Mouse (Mus musculus) midbrain, embryonic 11.5 days (tissue): ENCODE data around the gene Vps18. TPM values are rescaled to one million over a fixed set of nuclear protein-coding genes. Genes with fewer than 3 reads are reported as not detected.

Source experiments
- ATAC-seq: fragments of 200-750 bp; cut with Nextera tagmentation; 2 replicates; pipeline ENCODE4 v1.8.0; 2017; ENCODE audit warnings: moderate TSS enrichment, moderate library complexity; ENCODE audit not compliant: low FRiP score
- DNase-seq: peaks from one replicate; pipeline ENCODE4 v3.0.0; 2015; ENCODE audit warnings: low spot score; ENCODE audit errors: missing footprints
- H3K27ac ChIP-seq: fragments of 300-500 bp; sonication (generic); 2 replicates; pipeline ENCODE4 v1.5.1; 2014; ENCODE audit warnings: low read depth, low read length
- H3K27me3 ChIP-seq: fragments of 300-500 bp; sonication (generic); 2 replicates; pipeline ENCODE4 v1.6.1; 2014; ENCODE audit warnings: mild to moderate bottlenecking, low read length, moderate library complexity, mixed read lengths; ENCODE audit not compliant: control insufficient read depth, insufficient read depth
- H3K36me3 ChIP-seq: fragments of 300-500 bp; sonication (generic); 2 replicates; pipeline ENCODE4 v1.6.1; 2014; ENCODE audit warnings: mild to moderate bottlenecking, low read length, moderate library complexity, mixed read lengths; ENCODE audit not compliant: control insufficient read depth, insufficient read depth
- H3K4me1 ChIP-seq: fragments of 300-500 bp; sonication (generic); 2 replicates; pipeline ENCODE4 v1.6.1; 2014; ENCODE audit warnings: low read length; ENCODE audit not compliant: control insufficient read depth, insufficient read depth
- H3K4me2 ChIP-seq: fragments of 300-500 bp; sonication (generic); 2 replicates; pipeline ENCODE4 v1.6.1; 2014; ENCODE audit warnings: mild to moderate bottlenecking, moderate library complexity
- H3K4me3 ChIP-seq: fragments of 300-500 bp; sonication (generic); 2 replicates; pipeline ENCODE4 v1.5.1; 2014; ENCODE audit warnings: low read depth, low read length
- H3K9ac ChIP-seq: fragments of 300-500 bp; sonication (generic); 2 replicates; pipeline ENCODE4 v1.6.1; 2014; ENCODE audit warnings: low read length
- H3K9me3 ChIP-seq: fragments of 300-500 bp; sonication (generic); 2 replicates; pipeline ENCODE4 v1.6.1; 2016; ENCODE audit warnings: low read length; ENCODE audit not compliant: control insufficient read depth
- WGBS: fragments of 180-500 bp; shearing (Covaris S2); extraction: QIAGEN DNeasy Blood & Tissue Kit; methylation state at CpG from one replicate; pipeline ENCODE4 v1.1.7; 2014; 5-methylcytosine and 5-hydroxymethylcytosine counted together
- polyA plus RNA-seq: library from polyadenylated mRNA; unstranded; fragments of >200 nt; fragmentation: Nextera tagmentation; extraction: Ambion mirVana; gene quantifications from 2 replicates; pipeline ENCODE4 v1.2.1, GENCODE M21; 2014

Gene Vps18
- 9.8 and 10.0 TPM in 2 replicates for polyA plus RNA-seq

- no peaks in the 10 kb centered on the region for H3K9me3 ChIP-seq
- peak within 1 kb of the TSS; percentile 78 for H3K9ac ChIP-seq
- peaks cover 1% of the 10 kb centered on the region; the same call in 1 of the 2 replicates for H3K36me3 ChIP-seq
- H3K27ac ChIP-seq = no peak within 1 kb of the TSS; the same call in 1 of the 2 replicates
- no peaks in the 10 kb centered on the region for H3K27me3 ChIP-seq
- peak within 1 kb of the TSS; percentile 58 for H3K4me2 ChIP-seq
- DNase-seq (peak; percentile 100), ATAC-seq (peak; percentile 94)
- H3K4me3 ChIP-seq = peak within 1 kb of the TSS; percentile 74
- peaks cover 8% of the 10 kb centered on the region; the same call in 1 of the 2 replicates for H3K4me1 ChIP-seq
- WGBS = under 1% methylated on average over 31 of the region's 31 CpGs
Observed at GRCm38 (mm10) chr2:119288270-119288882, at the start of gene Vps18. Vps18 (plus strand) TSS chr2:119288740.

- Histone ChIP-seq H3K36me3 (no peaks in the 10 kb centered on the region), H3K4me2 (no peak overlapping the region), H3K4me1 (peaks cover 9% of the 10 kb centered on the region), H3K9me3 (no peaks in the 10 kb centered on the region), H3K9ac (no peak overlapping the region), H3K27me3 (peaks cover 36% of the 10 kb centered on the region), H3K27ac (no peak overlapping the region), H3K4me3 (no peak overlapping the region)
- DNase-seq (no peak), ATAC-seq (no peak)
- WGBS = 70% methylated on average over 4 of the region's 4 CpGs
Observed at GRCm38 (mm10) chr2:119240075-119240818, 48.3 kb upstream of the Vps18 start.

- H3K27me3 ChIP-seq = peaks cover 33% of the 10 kb centered on the region
- WGBS = 90% methylated on average over 4 of the region's 4 CpGs
Observed at GRCm38 (mm10) chr2:119240819-119241186, 47.7 kb upstream of the Vps18 start.

GRCm38 (mm10) chr2:119242548-119242947 is 46.0 kb upstream of the Vps18 start:
- no peak overlapping the region for H3K9ac ChIP-seq
- DNase-seq (peak; percentile 59), ATAC-seq (no peak)
- no peak overlapping the region for H3K4me2 ChIP-seq
- H3K4me1 ChIP-seq = peaks cover 3% of the 10 kb centered on the region; the same call in 1 of the 2 replicates
- no peaks in the 10 kb centered on the region for H3K9me3 ChIP-seq
- 85% methylated on average over 9 of the region's 9 CpGs for WGBS
- no peak overlapping the region for H3K4me3 ChIP-seq
- H3K36me3 ChIP-seq = no peaks in the 10 kb centered on the region
- H3K27ac ChIP-seq = no peak overlapping the region
- H3K27me3 ChIP-seq = peaks cover 15% of the 10 kb centered on the region

More at GRCm38 (mm10) chr2:119240819-119241186, 47.7 kb upstream of the Vps18 start:
- no peaks in the 10 kb centered on the region for H3K9me3 ChIP-seq
- peaks cover 9% of the 10 kb centered on the region for H3K4me1 ChIP-seq
- H3K4me2 ChIP-seq = no peak overlapping the region
- no peak overlapping the region for H3K27ac ChIP-seq
- no peak overlapping the region for H3K4me3 ChIP-seq
- ATAC-seq (no peak), DNase-seq (no peak)
- H3K36me3 ChIP-seq = no peaks in the 10 kb centered on the region
- no peak overlapping the region for H3K9ac ChIP-seq

GRCm38 (mm10) chr2:119245246-119245645 is 43.3 kb upstream of the Vps18 start:
- H3K36me3 ChIP-seq = no peaks in the 10 kb centered on the region
- H3K9me3 ChIP-seq = no peaks in the 10 kb centered on the region
- H3K9ac ChIP-seq = no peak overlapping the region
- no peak overlapping the region for H3K27ac ChIP-seq
- 91% methylated on average over 7 of the region's 7 CpGs for WGBS
- no peaks in the 10 kb centered on the region; the same call in 1 of the 2 replicates for H3K27me3 ChIP-seq
- H3K4me2 ChIP-seq = no peak overlapping the region
- H3K4me1 ChIP-seq = no peaks in the 10 kb centered on the region
- H3K4me3 ChIP-seq = no peak overlapping the region
- DNase-seq (peak; percentile 59), ATAC-seq (no peak)

- ATAC-seq (no peak), DNase-seq (peak; percentile 56)
- H3K9ac ChIP-seq = no peak overlapping the region
- 83% methylated on average over 9 of the region's 9 CpGs for WGBS
- no peaks in the 10 kb centered on the region for H3K27me3 ChIP-seq
- H3K27ac ChIP-seq = no peak overlapping the region
- H3K9me3 ChIP-seq = no peaks in the 10 kb centered on the region
- no peaks in the 10 kb centered on the region for H3K4me1 ChIP-seq
- H3K36me3 ChIP-seq = no peaks in the 10 kb centered on the region
- no peak overlapping the region for H3K4me2 ChIP-seq
- no peak overlapping the region for H3K4me3 ChIP-seq
Observed at GRCm38 (mm10) chr2:119247904-119248303, 40.6 kb upstream of the Vps18 start.

GRCm38 (mm10) chr2:119249592-119250061 is 38.9 kb upstream of the Vps18 start:
- H3K4me1 ChIP-seq = no peaks in the 10 kb centered on the region
- WGBS = 81% methylated on average over 4 of the region's 4 CpGs
- H3K4me3 ChIP-seq = no peak overlapping the region
- H3K27ac ChIP-seq = no peak overlapping the region
- H3K27me3 ChIP-seq = no peaks in the 10 kb centered on the region
- no peak overlapping the region for H3K9ac ChIP-seq
- H3K36me3 ChIP-seq = no peaks in the 10 kb centered on the region
- DNase-seq (peak; percentile 77), ATAC-seq (0 out of 2 replicates have a peak, but pooled peaks have one; percentile 24)
- H3K4me2 ChIP-seq = no peak overlapping the region
- no peaks in the 10 kb centered on the region for H3K9me3 ChIP-seq

GRCm38 (mm10) chr2:119250377-119250776 is 38.2 kb upstream of the Vps18 start:
- DNase-seq (peak; percentile 74), ATAC-seq (no peak)
- Histone ChIP-seq H3K36me3 (no peaks in the 10 kb centered on the region), H3K27ac (no peak overlapping the region), H3K4me2 (no peak overlapping the region), H3K4me1 (no peaks in the 10 kb centered on the region), H3K9me3 (no peaks in the 10 kb centered on the region), H3K4me3 (no peak overlapping the region), H3K27me3 (no peaks in the 10 kb centered on the region), H3K9ac (no peak overlapping the region)
- WGBS = 68% methylated on average over 5 of the region's 5 CpGs
